Mouse (Mus musculus): ENCODE measurements at regions not wholly inside any gene's neighbourhood (a gene's known extent, or its start where the extent isn't known, plus 50 kb on each side); places are given as distances from the start of the nearest gene placed in this dataset.
A peak's percentile ranks its signal among the peaks of the same experiment; 100 is the strongest.

GRCm38 (mm10) chr16:30792738-30793377 lies 193.3 kb downstream of the Fam43a start:
- no peak for ATAC-seq (replicated peaks; ENCODE audit: extremely low read depth, insufficient read depth, low FRiP score)
- H3K9me3 ChIP-seq (replicated peaks; ENCODE audit: control insufficient read depth, low read length): no peaks in the 10 kb centered on the region
- H3K27me3 ChIP-seq (ENCODE audit: control insufficient read depth, insufficient read depth, low read length): no peaks in the 10 kb centered on the region
- peaks cover 67% of the 10 kb centered on the region for H3K4me1 ChIP-seq (ENCODE audit: control insufficient read depth, insufficient read depth, low read length)
- H3K4me2 ChIP-seq (ENCODE audit: low read depth, low read length): no peak overlapping the region
- 40% methylated on average over 11 of the region's 11 CpGs for WGBS
- no peak overlapping the region for H3K9ac ChIP-seq (ENCODE audit: low read length)
- H3K36me3 ChIP-seq (ENCODE audit: control insufficient read depth, insufficient read depth): no peaks in the 10 kb centered on the region
- H3K4me3 ChIP-seq (ENCODE audit: low read length): no peak overlapping the region
- peak overlapping the region; percentile 26 for H3K27ac ChIP-seq (ENCODE audit: low read length)

- Histone ChIP-seq H3K27ac (ENCODE audit: low read length) (no peak overlapping the region; the same call in 1 of the 2 replicates), H3K4me3 (ENCODE audit: low read length) (no peak overlapping the region), H3K9ac (ENCODE audit: low read length) (no peak overlapping the region), H3K4me1 (ENCODE audit: control insufficient read depth, insufficient read depth, low read length) (peaks cover 63% of the 10 kb centered on the region), H3K9me3 (replicated peaks; ENCODE audit: control insufficient read depth, low read length) (no peaks in the 10 kb centered on the region), H3K36me3 (ENCODE audit: control insufficient read depth, insufficient read depth) (no peaks in the 10 kb centered on the region), H3K27me3 (ENCODE audit: control insufficient read depth, insufficient read depth, low read length) (no peaks in the 10 kb centered on the region), H3K4me2 (ENCODE audit: low read depth, low read length) (no peak overlapping the region)
- WGBS: 45% methylated on average over 9 of the region's 9 CpGs
- ATAC-seq (replicated peaks; ENCODE audit: extremely low read depth, insufficient read depth, low FRiP score): no peak
Measured at GRCm38 (mm10) chr16:30793378-30793753, 193.8 kb downstream of the Fam43a start.

- no peak overlapping the region for H3K27ac ChIP-seq (ENCODE audit: low read length)
- no peak for ATAC-seq (replicated peaks; ENCODE audit: extremely low read depth, insufficient read depth, low FRiP score)
Measured at GRCm38 (mm10) chr16:30793856-30794255, 194.3 kb downstream of the Fam43a start.

GRCm38 (mm10) chr16:30795501-30795904 lies 196.0 kb downstream of the Fam43a start:
- Histone ChIP-seq H3K9me3 (replicated peaks; ENCODE audit: control insufficient read depth, low read length) (no peaks in the 10 kb centered on the region), H3K4me2 (ENCODE audit: low read depth, low read length) (no peak overlapping the region), H3K9ac (ENCODE audit: low read length) (no peak overlapping the region), H3K4me3 (ENCODE audit: low read length) (no peak overlapping the region), H3K4me1 (ENCODE audit: control insufficient read depth, insufficient read depth, low read length) (peaks cover 55% of the 10 kb centered on the region), H3K27ac (ENCODE audit: low read length) (peak overlapping the region; percentile 60), H3K36me3 (ENCODE audit: control insufficient read depth, insufficient read depth) (no peaks in the 10 kb centered on the region), H3K27me3 (ENCODE audit: control insufficient read depth, insufficient read depth, low read length) (no peaks in the 10 kb centered on the region)
- WGBS: 39% methylated on average over 5 of the region's 5 CpGs
- peak; percentile 69 for ATAC-seq (replicated peaks; ENCODE audit: extremely low read depth, insufficient read depth, low FRiP score)

More at GRCm38 (mm10) chr16:30793856-30794255, 194.3 kb downstream of the Fam43a start:
- 91% methylated on average over 3 of the region's 3 CpGs for WGBS
- Histone ChIP-seq H3K9me3 (replicated peaks; ENCODE audit: control insufficient read depth, low read length) (no peaks in the 10 kb centered on the region), H3K27me3 (ENCODE audit: control insufficient read depth, insufficient read depth, low read length) (no peaks in the 10 kb centered on the region), H3K4me3 (ENCODE audit: low read length) (no peak overlapping the region), H3K9ac (ENCODE audit: low read length) (no peak overlapping the region), H3K4me1 (ENCODE audit: control insufficient read depth, insufficient read depth, low read length) (peaks cover 58% of the 10 kb centered on the region), H3K36me3 (ENCODE audit: control insufficient read depth, insufficient read depth) (no peaks in the 10 kb centered on the region), H3K4me2 (ENCODE audit: low read depth, low read length) (no peak overlapping the region)

GRCm38 (mm10) chr16:30796103-30796502 lies 196.6 kb downstream of the Fam43a start:
- H3K27me3 ChIP-seq (ENCODE audit: control insufficient read depth, insufficient read depth, low read length): no peaks in the 10 kb centered on the region
- no peaks in the 10 kb centered on the region for H3K36me3 ChIP-seq (ENCODE audit: control insufficient read depth, insufficient read depth)
- peak overlapping the region; percentile 60 for H3K27ac ChIP-seq (ENCODE audit: low read length)
- no peak for ATAC-seq (replicated peaks; ENCODE audit: extremely low read depth, insufficient read depth, low FRiP score)
- H3K4me2 ChIP-seq (ENCODE audit: low read depth, low read length): no peak overlapping the region
- H3K4me1 ChIP-seq (ENCODE audit: control insufficient read depth, insufficient read depth, low read length): peaks cover 49% of the 10 kb centered on the region
- no peak overlapping the region for H3K9ac ChIP-seq (ENCODE audit: low read length)
- 91% methylated on average over 6 of the region's 6 CpGs for WGBS
- no peaks in the 10 kb centered on the region; the same call in 1 of the 2 replicates for H3K9me3 ChIP-seq (replicated peaks; ENCODE audit: control insufficient read depth, low read length)
- H3K4me3 ChIP-seq (ENCODE audit: low read length): no peak overlapping the region

GRCm38 (mm10) chr16:30797006-30797405 lies 197.5 kb downstream of the Fam43a start:
- 98% methylated on average over 3 of the region's 3 CpGs for WGBS
- Histone ChIP-seq H3K9me3 (replicated peaks; ENCODE audit: control insufficient read depth, low read length) (peaks cover 5% of the 10 kb centered on the region), H3K36me3 (ENCODE audit: control insufficient read depth, insufficient read depth) (no peaks in the 10 kb centered on the region), H3K4me1 (ENCODE audit: control insufficient read depth, insufficient read depth, low read length) (peaks cover 40% of the 10 kb centered on the region), H3K4me3 (ENCODE audit: low read length) (no peak overlapping the region), H3K27ac (ENCODE audit: low read length) (no peak overlapping the region), H3K9ac (ENCODE audit: low read length) (no peak overlapping the region), H3K4me2 (ENCODE audit: low read depth, low read length) (no peak overlapping the region), H3K27me3 (ENCODE audit: control insufficient read depth, insufficient read depth, low read length) (no peaks in the 10 kb centered on the region)
- ATAC-seq (replicated peaks; ENCODE audit: extremely low read depth, insufficient read depth, low FRiP score): no peak

- Histone ChIP-seq H3K4me3 (ENCODE audit: low read length) (no peak overlapping the region), H3K9me3 (replicated peaks; ENCODE audit: control insufficient read depth, low read length) (peaks cover 5% of the 10 kb centered on the region), H3K36me3 (ENCODE audit: control insufficient read depth, insufficient read depth) (no peaks in the 10 kb centered on the region), H3K9ac (ENCODE audit: low read length) (no peak overlapping the region), H3K4me2 (ENCODE audit: low read depth, low read length) (no peak overlapping the region), H3K27me3 (ENCODE audit: control insufficient read depth, insufficient read depth, low read length) (no peaks in the 10 kb centered on the region), H3K4me1 (ENCODE audit: control insufficient read depth, insufficient read depth, low read length) (peaks cover 31% of the 10 kb centered on the region), H3K27ac (ENCODE audit: low read length) (no peak overlapping the region)
- 59% methylated on average over 7 of the region's 7 CpGs for WGBS
- ATAC-seq (replicated peaks; ENCODE audit: extremely low read depth, insufficient read depth, low FRiP score): no peak
Measured at GRCm38 (mm10) chr16:30797973-30798471, 198.5 kb downstream of the Fam43a start.

GRCm38 (mm10) chr16:30798536-30798935 lies 199.0 kb downstream of the Fam43a start:
- no peak overlapping the region for H3K27ac ChIP-seq (ENCODE audit: low read length)
- H3K4me2 ChIP-seq (ENCODE audit: low read depth, low read length): no peak overlapping the region
- no peak overlapping the region for H3K9ac ChIP-seq (ENCODE audit: low read length)
- no peaks in the 10 kb centered on the region for H3K27me3 ChIP-seq (ENCODE audit: control insufficient read depth, insufficient read depth, low read length)
- no peak for ATAC-seq (replicated peaks; ENCODE audit: extremely low read depth, insufficient read depth, low FRiP score)
- peaks cover 5% of the 10 kb centered on the region for H3K9me3 ChIP-seq (replicated peaks; ENCODE audit: control insufficient read depth, low read length)
- 90% methylated on average over 1 of the region's 1 CpGs for WGBS
- H3K4me3 ChIP-seq (ENCODE audit: low read length): no peak overlapping the region
- H3K4me1 ChIP-seq (ENCODE audit: control insufficient read depth, insufficient read depth, low read length): peaks cover 26% of the 10 kb centered on the region
- no peaks in the 10 kb centered on the region for H3K36me3 ChIP-seq (ENCODE audit: control insufficient read depth, insufficient read depth)

GRCm38 (mm10) chr16:30799699-30800483 lies 200.4 kb downstream of the Fam43a start:
- peak; percentile 49; the same call in 1 of the 2 replicates for ATAC-seq (replicated peaks; ENCODE audit: extremely low read depth, insufficient read depth, low FRiP score)
- H3K4me2 ChIP-seq (ENCODE audit: low read depth, low read length): peak overlapping the region; percentile 0; the same call in 1 of the 2 replicates

More at GRCm38 (mm10) chr16:30799699-30800483, 200.4 kb downstream of the Fam43a start:
- Histone ChIP-seq H3K4me1 (ENCODE audit: control insufficient read depth, insufficient read depth, low read length) (peaks cover 23% of the 10 kb centered on the region), H3K4me3 (ENCODE audit: low read length) (no peak overlapping the region), H3K9me3 (replicated peaks; ENCODE audit: control insufficient read depth, low read length) (peaks cover 5% of the 10 kb centered on the region), H3K36me3 (ENCODE audit: control insufficient read depth, insufficient read depth) (no peaks in the 10 kb centered on the region), H3K27ac (ENCODE audit: low read length) (peak overlapping the region; percentile 68), H3K9ac (ENCODE audit: low read length) (no peak overlapping the region), H3K27me3 (ENCODE audit: control insufficient read depth, insufficient read depth, low read length) (no peaks in the 10 kb centered on the region)
- 27% methylated on average over 12 of the region's 12 CpGs for WGBS
